Mouse (Mus musculus) left cerebral cortex, adult 2 months (tissue): Measurements from ENCODE around the gene Tmem14c. TPM values are rescaled to one million over a fixed set of nuclear protein-coding genes. Genes with fewer than 3 reads are reported as not detected.

Source experiments
- DNase-seq, 2 experiments: peaks; one replicate each; pipeline ENCODE4 v3.0.0; 2021 to 2022; ENCODE audit warnings: low spot score in 2 of 2, mixed read lengths in 1 of 2; ENCODE audit errors: extremely low spot score in 1 of 2
- H3K27ac ChIP-seq: fragments of 200-600 bp; 2 replicates; pipeline ENCODE4 v1.8.1; 2022
- H3K4me3 ChIP-seq: fragments of 200-600 bp; 2 replicates; pipeline ENCODE4 v1.8.1; 2022
- CTCF ChIP-seq: fragments of 200-600 bp; IDR thresholded peaks from 2 replicates; pipeline ENCODE4 v1.8.1; 2022; ENCODE audit warnings: antibody characterized with exemption, mild to moderate bottlenecking, moderate library complexity
- intact Hi-C: fragments of 180-260 bp; cut with DNase I; formaldehyde crosslinking; loops from one replicate; pipeline ENCODE4 v1.15.1; 2025
- total RNA-seq, 2 experiments: library from RNA; stranded (reverse); gene quantifications; 2 replicates each; pipeline ENCODE4 v1.2.3; 2021

Gene Tmem14c
- total RNA-seq, 2 experiments from 2014 or later = 54.7 to 54.9 TPM

DNA sequence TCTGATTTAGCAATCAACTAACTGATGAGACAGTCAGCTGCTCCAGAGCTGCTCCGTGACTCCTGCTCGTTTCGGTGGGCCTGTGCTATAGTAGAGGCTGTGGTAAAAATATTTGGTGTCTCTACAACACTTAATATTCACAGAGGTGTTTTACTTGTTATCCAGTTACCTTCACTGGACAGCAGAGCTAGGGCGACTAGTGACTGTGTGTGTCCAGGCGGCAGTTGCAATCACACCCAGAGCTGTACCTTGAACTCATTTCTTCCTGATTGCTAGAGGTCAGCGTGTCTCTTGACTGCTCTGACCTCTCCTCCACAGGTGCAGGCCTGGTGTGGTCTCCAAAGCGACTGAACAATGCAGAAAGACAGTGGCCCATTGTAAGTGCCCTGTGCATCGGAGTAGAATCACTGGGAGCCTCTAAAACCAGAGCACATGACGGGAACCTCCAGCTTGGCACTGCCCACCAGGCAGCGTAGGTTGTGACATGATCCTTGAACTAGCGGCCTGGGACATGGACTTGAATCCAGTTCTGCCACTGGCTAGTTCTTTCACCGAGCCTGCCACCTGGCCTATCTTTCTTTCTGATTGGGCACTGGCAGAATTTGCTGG lies 809 bp downstream of the Tmem14c start:
- peak overlapping the region; percentile 90 for H3K27ac ChIP-seq

DNA sequence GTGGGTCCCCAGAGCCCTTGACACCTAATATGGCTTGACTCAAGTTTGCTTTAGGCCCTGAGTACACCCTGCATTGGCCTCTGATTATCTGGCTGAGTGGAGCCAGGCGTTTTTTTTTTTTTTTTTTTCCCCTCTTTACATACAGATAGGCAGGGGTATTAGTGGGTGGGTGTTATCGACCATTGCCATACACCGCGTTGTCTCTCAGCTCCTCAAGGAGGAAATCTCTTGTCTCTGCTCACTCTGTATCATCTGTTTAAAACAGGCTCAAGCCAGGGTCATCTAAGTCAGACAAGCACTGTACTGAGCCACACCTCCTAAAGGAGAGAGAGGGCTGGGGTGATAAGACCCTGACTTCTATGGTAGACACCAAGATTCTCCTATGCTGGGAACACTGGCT lies 1.7 kb downstream of the Tmem14c start:
- intact Hi-C loops = no loop called here
- Histone ChIP-seq H3K4me3 (no peak overlapping the region), H3K27ac (no peak overlapping the region)
- TF ChIP-seq CTCF = no peak
- no peak for DNase-seq

More for the DNA sequence above, 809 bp downstream of the Tmem14c start:
- intact Hi-C loops = loop anchor here (1.0 kb wide), 1 partner anchor 16 kb away; the partner anchor contains the start of gene Pak1ip1
- TF ChIP-seq CTCF = no peak
- DNase-seq = no peak
- peak overlapping the region; percentile 60 for H3K4me3 ChIP-seq

DNA sequence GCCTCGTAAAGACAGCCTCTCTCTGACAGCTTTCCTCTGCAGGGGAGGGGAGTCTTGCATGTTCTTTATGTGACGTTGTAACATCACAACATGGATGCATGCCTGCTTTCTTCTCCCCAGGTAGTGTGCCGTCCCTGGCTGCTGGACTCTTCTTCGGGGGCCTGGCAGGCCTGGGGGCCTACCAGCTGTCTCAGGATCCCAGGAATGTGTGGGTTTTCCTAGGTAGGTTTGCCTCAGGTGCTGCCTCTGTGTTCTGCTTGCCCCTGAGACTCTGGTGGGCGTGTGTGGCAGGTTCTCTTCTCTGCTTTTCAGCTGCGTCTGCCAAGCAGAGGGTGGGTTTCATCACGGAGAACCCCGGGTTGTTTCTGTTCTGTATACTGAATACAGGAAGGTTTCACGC lies 2.1 kb downstream of the Tmem14c start:
- H3K27ac ChIP-seq = no peak overlapping the region
- DNase-seq = no peak
- no peak overlapping the region for H3K4me3 ChIP-seq
- intact Hi-C loops = no loop called here
- no peak for TF ChIP-seq CTCF

DNA sequence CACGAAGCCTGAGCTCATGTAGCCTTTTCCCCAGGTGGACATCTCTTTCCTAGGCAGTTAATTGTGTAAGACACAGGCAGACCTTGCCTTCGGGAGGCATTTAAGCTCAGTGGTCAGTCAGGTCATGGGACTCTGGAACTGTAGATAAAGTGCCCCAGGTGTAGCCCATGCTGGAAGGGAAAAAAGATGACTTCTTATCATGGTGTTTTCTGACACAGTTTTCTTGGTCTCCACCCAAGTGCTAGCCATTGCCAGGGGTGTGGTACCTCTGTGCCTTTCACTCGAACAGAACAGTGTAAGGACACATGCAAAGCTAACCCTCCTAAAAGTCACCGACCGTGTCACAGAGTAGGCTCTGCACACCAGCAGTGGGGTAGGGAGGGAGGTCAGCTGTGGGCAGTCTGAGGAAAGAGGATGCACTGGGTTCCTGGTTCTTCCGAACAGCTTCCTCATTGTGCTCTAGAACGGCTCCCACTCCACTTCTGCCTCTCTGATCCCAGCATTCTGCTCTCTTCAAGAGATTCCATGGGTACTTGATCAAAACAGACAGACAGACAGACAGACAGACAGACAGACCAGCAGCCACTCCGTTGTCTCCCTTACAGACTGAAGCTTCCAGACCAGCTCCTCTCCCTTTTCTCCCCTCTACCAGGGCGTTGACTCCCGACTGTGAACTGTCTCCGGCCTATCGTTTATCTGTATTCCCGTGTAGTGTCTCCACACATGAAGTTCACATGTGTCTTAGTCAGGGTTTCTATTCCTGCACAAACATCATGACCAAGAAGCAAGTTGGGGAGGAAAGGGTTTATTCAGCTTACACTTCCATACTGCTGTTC lies 2.9 kb downstream of the Tmem14c start:
- intact Hi-C loops = no loop called here

DNA sequence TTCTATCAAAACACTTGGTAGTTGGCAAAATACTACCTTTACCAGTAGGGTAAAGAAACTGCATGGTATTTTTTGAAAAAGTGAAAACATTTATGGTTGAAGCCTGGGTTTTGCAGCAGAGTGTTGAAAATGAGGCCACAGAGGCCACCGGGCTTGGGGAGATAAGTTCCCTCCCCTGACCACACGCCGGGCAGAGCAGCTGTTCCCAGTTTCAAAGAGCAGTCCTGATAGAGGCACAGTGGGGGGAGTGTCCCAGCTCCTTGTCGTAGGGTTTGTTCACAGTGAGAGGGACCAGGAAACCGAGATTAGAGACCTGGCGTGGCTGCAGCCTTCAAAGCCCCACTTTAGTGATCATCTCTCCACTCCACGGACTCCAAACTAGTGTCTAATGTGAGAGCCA lies 4.4 kb downstream of the Tmem14c start:
- DNase-seq = no peak
- intact Hi-C loops = no loop called here
- no peak overlapping the region for H3K27ac ChIP-seq
- TF ChIP-seq CTCF = no peak
- no peak overlapping the region for H3K4me3 ChIP-seq

More for the DNA sequence above, 2.9 kb downstream of the Tmem14c start:
- no peak overlapping the region for H3K27ac ChIP-seq
- no peak for TF ChIP-seq CTCF
- H3K4me3 ChIP-seq = no peak overlapping the region
- DNase-seq = no peak

DNA sequence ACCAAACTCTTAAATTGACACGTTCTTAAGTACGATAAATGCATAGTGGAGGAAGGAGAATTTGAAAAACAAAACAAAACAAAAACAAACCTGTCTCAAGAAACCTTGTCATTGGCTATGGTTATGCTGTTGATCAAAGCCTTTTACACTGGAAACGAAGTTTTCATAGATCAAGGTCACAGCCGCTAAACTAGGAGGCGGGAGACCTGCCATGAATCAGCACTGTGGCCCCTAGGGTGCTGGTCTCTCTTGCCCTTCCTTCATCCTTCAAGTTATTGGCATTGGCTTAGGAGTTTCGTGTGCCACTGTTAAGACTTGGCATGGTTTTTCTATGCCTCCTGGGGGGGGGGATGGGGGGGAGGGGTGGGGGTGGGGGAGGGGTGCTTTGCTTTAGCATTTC lies 5.5 kb downstream of the Tmem14c start:
- no peak for DNase-seq
- H3K27ac ChIP-seq = no peak overlapping the region
- intact Hi-C loops = no loop called here
- H3K4me3 ChIP-seq = no peak overlapping the region
- TF ChIP-seq CTCF = no peak

DNA sequence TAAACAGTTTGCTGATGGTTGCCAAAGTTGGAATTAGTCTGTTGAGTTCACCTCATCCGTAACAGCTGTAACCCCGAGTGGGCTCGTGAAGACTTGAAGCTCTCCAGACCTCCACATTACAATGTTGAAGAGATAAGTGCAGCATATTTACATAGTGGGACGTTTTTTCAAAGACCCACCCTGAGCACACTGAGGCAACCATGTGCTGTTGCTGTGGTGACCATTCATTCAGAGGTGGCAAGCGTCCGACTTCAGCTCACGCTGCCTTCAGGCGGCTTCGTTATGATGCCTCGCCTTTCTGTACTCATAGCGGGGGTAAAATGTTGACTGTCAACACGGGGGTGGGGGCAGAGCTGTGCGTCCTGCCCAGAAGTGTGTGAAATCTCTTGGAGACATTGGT lies 6.0 kb downstream of the Tmem14c start:
- no peak overlapping the region for H3K27ac ChIP-seq
- H3K4me3 ChIP-seq = no peak overlapping the region
- intact Hi-C loops = no loop called here
- no peak for TF ChIP-seq CTCF
- DNase-seq = no peak

DNA sequence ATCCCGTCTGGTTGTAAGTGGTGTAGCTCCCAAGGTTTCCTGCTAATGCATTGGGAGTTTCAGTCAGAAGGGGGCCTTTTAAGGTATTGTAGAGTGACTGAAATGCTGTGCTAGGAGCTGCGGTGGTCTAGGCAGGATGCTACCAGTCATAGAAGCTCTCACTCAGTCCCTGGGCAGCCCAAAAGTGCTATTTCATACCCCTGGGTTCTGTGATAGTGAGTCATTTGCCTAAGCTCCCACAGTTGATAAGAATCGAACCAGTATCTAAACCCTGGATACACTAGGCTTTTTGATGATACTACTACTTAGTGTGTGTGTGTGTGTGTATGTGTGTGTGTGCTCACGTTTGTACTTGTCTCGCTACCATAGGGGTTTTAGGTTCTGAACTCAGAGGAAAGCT lies 14.0 kb downstream of the Tmem14c start:
- no peak for DNase-seq
- H3K27ac ChIP-seq = no peak overlapping the region
- no peak for TF ChIP-seq CTCF
- H3K4me3 ChIP-seq = no peak overlapping the region
- intact Hi-C loops = no loop called here

DNA sequence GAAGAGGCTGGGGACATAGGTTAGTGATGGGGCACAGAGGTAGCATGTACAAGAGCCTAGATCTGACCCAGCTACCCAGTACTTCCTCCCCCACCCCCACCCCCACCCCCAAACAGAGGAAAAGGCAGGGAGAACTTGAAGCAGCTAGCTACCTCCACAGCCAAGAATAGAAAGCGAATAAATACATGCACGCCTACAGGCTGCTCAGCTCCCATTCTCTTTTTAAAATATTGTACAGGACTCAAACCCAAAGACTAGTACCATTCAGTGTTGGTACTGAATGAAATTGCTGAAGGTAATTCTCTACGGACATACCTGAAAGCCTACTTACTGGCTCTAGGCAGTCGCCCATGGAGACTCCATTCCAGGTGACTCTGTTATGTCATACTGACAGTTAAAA lies 26.4 kb downstream of the Tmem14c start:
- H3K4me3 ChIP-seq = no peak overlapping the region
- intact Hi-C loops = loop anchor here (5.0 kb wide), 1 partner anchor 255 kb away; no protein-coding TSS in a partner anchor
- DNase-seq = no peak
- TF ChIP-seq CTCF = no peak
- no peak overlapping the region; the same call in 1 of the 2 replicates for H3K27ac ChIP-seq

DNA sequence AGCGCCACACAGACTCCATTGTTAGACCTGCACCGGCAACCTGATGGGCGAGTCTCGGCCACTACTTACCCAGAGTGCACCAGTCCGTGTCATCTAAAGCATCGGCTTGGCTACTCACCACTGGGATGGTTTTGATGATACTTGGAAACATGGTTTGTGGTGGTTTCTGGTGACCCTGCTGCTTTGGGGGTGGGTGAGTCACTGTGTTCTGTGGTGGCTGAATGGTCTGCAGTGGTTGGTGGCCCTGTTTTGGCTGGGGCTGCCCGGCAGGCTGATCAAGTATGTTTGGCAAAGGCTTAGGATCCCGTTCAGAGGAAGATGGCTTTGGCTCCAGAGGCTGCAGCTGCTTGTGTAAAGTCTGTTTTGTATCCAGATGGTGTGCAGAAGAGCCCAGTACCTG lies 29.8 kb downstream of the Tmem14c start:
- Histone ChIP-seq H3K27ac (no peak overlapping the region), H3K4me3 (no peak overlapping the region)
- TF ChIP-seq CTCF = no peak
- intact Hi-C loops = loop anchor here (5.0 kb wide), 1 partner anchor 204 kb away; no protein-coding TSS in a partner anchor
- DNase-seq = no peak

DNA sequence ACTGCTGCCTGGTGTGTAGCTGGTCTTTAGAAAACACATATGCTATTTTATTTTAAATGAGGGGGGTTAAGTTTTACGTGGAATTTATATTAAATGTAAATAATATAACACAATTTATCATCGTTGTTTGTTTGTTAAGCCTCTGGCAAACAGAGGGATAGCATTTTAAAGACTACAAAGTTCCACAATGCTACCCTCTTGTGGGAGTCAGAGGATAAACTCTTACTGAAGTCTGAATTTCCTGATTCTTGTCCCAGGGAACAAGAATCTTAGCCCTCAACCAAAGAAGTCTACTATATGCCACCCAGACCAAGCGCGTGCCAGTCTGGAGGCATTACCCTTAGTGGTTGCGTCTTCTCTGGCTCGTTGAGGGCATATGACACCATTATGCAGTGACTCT lies 31.2 kb downstream of the Tmem14c start:
- intact Hi-C loops = loop anchor here (5.0 kb wide), 1 partner anchor 205 kb away; no protein-coding TSS in a partner anchor
- no peak for DNase-seq
- peak; percentile 42 for TF ChIP-seq CTCF
- Histone ChIP-seq H3K27ac (no peak overlapping the region), H3K4me3 (no peak overlapping the region)

DNA sequence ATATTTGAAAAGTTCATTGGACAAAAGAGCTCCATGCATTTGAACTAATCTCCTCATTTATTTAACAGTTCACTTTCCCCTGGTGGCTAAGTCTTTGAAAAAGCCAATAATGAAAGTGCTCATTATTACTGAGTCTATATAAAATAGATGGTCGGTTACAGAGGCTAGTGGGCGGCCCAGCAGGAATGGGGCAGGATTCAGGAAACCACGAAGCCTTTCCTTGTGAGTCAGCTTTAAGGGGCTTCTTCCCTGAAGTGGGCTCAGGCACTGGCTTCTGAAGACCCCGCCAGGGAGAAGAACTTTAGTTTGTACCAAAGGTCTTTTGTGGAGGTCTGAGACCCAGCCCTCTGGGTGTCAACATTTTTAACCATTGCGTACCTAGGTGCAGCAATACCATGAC lies 35.9 kb downstream of the Tmem14c start:
- Histone ChIP-seq H3K27ac (no peak overlapping the region), H3K4me3 (no peak overlapping the region)
- intact Hi-C loops = no loop called here
- no peak for DNase-seq
- TF ChIP-seq CTCF = no peak
